Mouse (Mus musculus) heart, embryonic 10.5 days (tissue): ENCODE data around the gene Poldip3. TPM values are rescaled to one million over a fixed set of nuclear protein-coding genes. Genes with fewer than 3 reads are reported as not detected.

ENCODE experiments used
- DNase-seq: peaks from one replicate; pipeline ENCODE4 v3.0.0-alpha.2; 2017; ENCODE audit warnings: low spot score
- H3K27ac ChIP-seq: fragments of 300-500 bp; sonication (generic); 2 replicates; pipeline ENCODE4 v1.5.1; 2016; ENCODE audit warnings: mild to moderate bottlenecking
- H3K27me3 ChIP-seq: fragments of 300-500 bp; sonication (generic); 2 replicates; pipeline ENCODE4 v1.6.1; 2016; ENCODE audit warnings: mild to moderate bottlenecking; ENCODE audit not compliant: poor library complexity, insufficient read depth, severe bottlenecking
- H3K36me3 ChIP-seq: fragments of 300-500 bp; sonication (generic); 2 replicates; pipeline ENCODE4 v1.6.1; 2016; ENCODE audit warnings: mild to moderate bottlenecking, moderate library complexity
- H3K4me1 ChIP-seq: fragments of 300-500 bp; sonication (generic); 2 replicates; pipeline ENCODE4 v1.6.1; 2016; ENCODE audit warnings: mild to moderate bottlenecking
- H3K4me3 ChIP-seq: fragments of 300-500 bp; sonication (generic); 2 replicates; pipeline ENCODE4 v1.5.1; 2016; ENCODE audit warnings: mild to moderate bottlenecking, moderate library complexity
- H3K9me3 ChIP-seq: fragments of 300-500 bp; sonication (generic); 2 replicates; pipeline ENCODE4 v1.6.1; 2016; ENCODE audit warnings: mild to moderate bottlenecking, moderate library complexity
- WGBS: fragments of 180-500 bp; shearing (Covaris S2); methylation state at CpG from one replicate; pipeline ENCODE4 v1.1.7; 2016; 5-methylcytosine and 5-hydroxymethylcytosine counted together
- polyA plus RNA-seq: library from polyadenylated mRNA; unstranded; fragments of >200 nt; fragmentation: Nextera tagmentation; extraction: Ambion mirVana; gene quantifications from 2 replicates; pipeline ENCODE4 v1.2.1, GENCODE M21; 2016

Gene Poldip3
- polyA plus RNA-seq, 1 experiment from 2014 or later: 119 TPM

- 0 out of 2 replicates have a peak, but pooled peaks cover 5% of the 10 kb centered on the region for H3K36me3 ChIP-seq
- no peaks in the 10 kb centered on the region for H3K9me3 ChIP-seq
- H3K4me3 ChIP-seq: peak overlapping the region; percentile 22; the same call in 1 of the 2 replicates
- H3K4me1 ChIP-seq: peaks cover 66% of the 10 kb centered on the region
- H3K27ac ChIP-seq: peak overlapping the region; percentile 69
- 75% methylated on average over 8 of the region's 8 CpGs for WGBS
- no peak for DNase-seq
- no peaks in the 10 kb centered on the region for H3K27me3 ChIP-seq
These were observed 20.9 kb upstream of the Poldip3 start for GRCm38 (mm10) chr15:83169772-83170722.

GRCm38 (mm10) chr15:83168875-83169771 is 19.9 kb upstream of the Poldip3 start:
- Histone ChIP-seq H3K36me3 (peaks cover 7% of the 10 kb centered on the region; the same call in 1 of the 2 replicates), H3K27me3 (no peaks in the 10 kb centered on the region), H3K27ac (peak overlapping the region; percentile 69), H3K9me3 (no peaks in the 10 kb centered on the region), H3K4me3 (peak overlapping the region; percentile 22), H3K4me1 (peaks cover 69% of the 10 kb centered on the region)
- no peak for DNase-seq
- 73% methylated on average over 7 of the region's 7 CpGs for WGBS

- DNase-seq: no peak
- 82% methylated on average over 3 of the region's 3 CpGs for WGBS
- peaks cover 7% of the 10 kb centered on the region for H3K36me3 ChIP-seq
- no peak overlapping the region for H3K4me3 ChIP-seq
- H3K27ac ChIP-seq: no peak overlapping the region
- H3K4me1 ChIP-seq: peaks cover 68% of the 10 kb centered on the region
- no peaks in the 10 kb centered on the region for H3K27me3 ChIP-seq
- H3K9me3 ChIP-seq: no peaks in the 10 kb centered on the region
These were observed 19.1 kb upstream of the Poldip3 start for GRCm38 (mm10) chr15:83168311-83168710.

GRCm38 (mm10) chr15:83167550-83168065 is 18.4 kb upstream of the Poldip3 start:
- WGBS: 89% methylated on average over 8 of the region's 8 CpGs
- Histone ChIP-seq H3K9me3 (no peaks in the 10 kb centered on the region), H3K27ac (peak overlapping the region; percentile 71), H3K4me3 (no peak overlapping the region), H3K36me3 (peaks cover 14% of the 10 kb centered on the region), H3K4me1 (peaks cover 68% of the 10 kb centered on the region), H3K27me3 (no peaks in the 10 kb centered on the region)
- DNase-seq: no peak

- peak overlapping the region; percentile 71 for H3K27ac ChIP-seq
These were observed 17.9 kb upstream of the Poldip3 start for GRCm38 (mm10) chr15:83167126-83167525.

GRCm38 (mm10) chr15:83166642-83167041 is 17.5 kb upstream of the Poldip3 start:
- no peaks in the 10 kb centered on the region for H3K9me3 ChIP-seq
- H3K36me3 ChIP-seq: peaks cover 23% of the 10 kb centered on the region
- DNase-seq: no peak
- 87% methylated on average over 3 of the region's 3 CpGs for WGBS
- H3K4me3 ChIP-seq: no peak overlapping the region
- peaks cover 63% of the 10 kb centered on the region for H3K4me1 ChIP-seq
- peak overlapping the region; percentile 71; the same call in 1 of the 2 replicates for H3K27ac ChIP-seq
- H3K27me3 ChIP-seq: no peaks in the 10 kb centered on the region

More at GRCm38 (mm10) chr15:83167126-83167525, 17.9 kb upstream of the Poldip3 start:
- 77% methylated on average over 5 of the region's 5 CpGs for WGBS
- no peak overlapping the region for H3K4me3 ChIP-seq
- H3K36me3 ChIP-seq: peaks cover 19% of the 10 kb centered on the region
- peaks cover 64% of the 10 kb centered on the region for H3K4me1 ChIP-seq
- no peaks in the 10 kb centered on the region for H3K9me3 ChIP-seq
- no peaks in the 10 kb centered on the region for H3K27me3 ChIP-seq
- no peak for DNase-seq

- no peaks in the 10 kb centered on the region for H3K27me3 ChIP-seq
- H3K4me1 ChIP-seq: peaks cover 57% of the 10 kb centered on the region
- no peak overlapping the region for H3K4me3 ChIP-seq
- peak overlapping the region; percentile 71 for H3K27ac ChIP-seq
- WGBS: 87% methylated on average over 13 of the region's 13 CpGs
- DNase-seq: no peak
- H3K36me3 ChIP-seq: peaks cover 31% of the 10 kb centered on the region
- no peaks in the 10 kb centered on the region for H3K9me3 ChIP-seq
These were observed 16.5 kb upstream of the Poldip3 start for GRCm38 (mm10) chr15:83165526-83166315.

GRCm38 (mm10) chr15:83164971-83165471 is 15.8 kb upstream of the Poldip3 start:
- peaks cover 50% of the 10 kb centered on the region for H3K4me1 ChIP-seq
- 41% methylated on average over 5 of the region's 5 CpGs for WGBS
- no peaks in the 10 kb centered on the region for H3K9me3 ChIP-seq
- peak overlapping the region; percentile 71 for H3K27ac ChIP-seq
- peaks cover 38% of the 10 kb centered on the region for H3K36me3 ChIP-seq
- peak overlapping the region; percentile 3; the same call in 1 of the 2 replicates for H3K4me3 ChIP-seq
- peak; percentile 87 for DNase-seq
- no peaks in the 10 kb centered on the region for H3K27me3 ChIP-seq

GRCm38 (mm10) chr15:83162818-83163485 is 13.8 kb upstream of the Poldip3 start:
- Histone ChIP-seq H3K4me1 (peaks cover 40% of the 10 kb centered on the region), H3K27me3 (no peaks in the 10 kb centered on the region), H3K36me3 (peaks cover 58% of the 10 kb centered on the region), H3K27ac (peak overlapping the region; percentile 36; the same call in 1 of the 2 replicates), H3K9me3 (no peaks in the 10 kb centered on the region), H3K4me3 (no peak overlapping the region)
- DNase-seq: no peak
- whole genome bisulfite sequencing: 83% methylated on average over 11 of the region's 11 CpGs

- Histone ChIP-seq H3K4me3 (no peak overlapping the region), H3K36me3 (peaks cover 67% of the 10 kb centered on the region), H3K27me3 (no peaks in the 10 kb centered on the region), H3K27ac (no peak overlapping the region), H3K9me3 (no peaks in the 10 kb centered on the region), H3K4me1 (peaks cover 37% of the 10 kb centered on the region)
- 83% methylated on average over 4 of the region's 4 CpGs for WGBS
- DNase-seq: no peak
These were observed 12.8 kb upstream of the Poldip3 start for GRCm38 (mm10) chr15:83162001-83162400.

GRCm38 (mm10) chr15:83161062-83161748 is 12.0 kb upstream of the Poldip3 start:
- no peaks in the 10 kb centered on the region for H3K27me3 ChIP-seq
- H3K4me3 ChIP-seq: no peak overlapping the region
- H3K4me1 ChIP-seq: peaks cover 30% of the 10 kb centered on the region
- H3K36me3 ChIP-seq: peaks cover 70% of the 10 kb centered on the region
- DNase-seq: no peak
- WGBS: 52% methylated on average over 10 of the region's 10 CpGs
- H3K27ac ChIP-seq: no peak overlapping the region
- no peaks in the 10 kb centered on the region for H3K9me3 ChIP-seq
